Mouse (Mus musculus) cerebellum, adult 2 months (tissue): ENCODE results near the gene Zdhhc16. TPM values are rescaled to one million over a fixed set of nuclear protein-coding genes. Genes with fewer than 3 reads are reported as not detected.
A peak's percentile ranks its signal among the peaks of the same experiment; 100 is the strongest.

ENCODE experiments used
- DNase-seq, 2 experiments: peaks; one replicate each; pipeline ENCODE4 v3.0.0; 2021
- H3K27ac ChIP-seq: fragments of 200-500 bp; 2 replicates; pipeline ENCODE4 v1.5.1; 2012; ENCODE audit warnings: low read length, control low read depth, inconsistent platforms; ENCODE audit not compliant: insufficient read depth
- H3K27me3 ChIP-seq: fragments of 200-500 bp; 2 replicates; pipeline ENCODE4 v1.6.1; 2012; ENCODE audit warnings: inconsistent platforms, mild to moderate bottlenecking, low read length, moderate library complexity; ENCODE audit not compliant: control insufficient read depth, insufficient read depth
- H3K4me1 ChIP-seq: fragments of 200-500 bp; 2 replicates; pipeline ENCODE4 v1.6.1; 2011; ENCODE audit warnings: low read length; ENCODE audit not compliant: control insufficient read depth, insufficient read depth
- H3K4me3 ChIP-seq: fragments of 200-500 bp; replicated peaks from 2 replicates; pipeline ENCODE3; 2011; ENCODE audit warnings: mild to moderate bottlenecking, low read depth, low read length, control low read depth; ENCODE audit not compliant: insufficient read depth
- CTCF ChIP-seq: fragments of 200-500 bp; IDR thresholded peaks from 2 replicates; pipeline ENCODE4 v1.5.1; 2011; ENCODE audit warnings: low read depth, mild to moderate bottlenecking, control low read depth, low read length, moderate library complexity, borderline replicate concordance; ENCODE audit not compliant: insufficient read depth
- POLR2A ChIP-seq: fragments of 200-500 bp; IDR thresholded peaks from 2 replicates; pipeline ENCODE4 v1.6.1; 2011; ENCODE audit warnings: low read length, control low read depth, borderline replicate concordance; ENCODE audit not compliant: insufficient read depth
- WGBS: fragments of 180-500 bp; shearing (Covaris S2); methylation state at CpG from one replicate; pipeline ENCODE4 v1.1.7; 2018; 5-methylcytosine and 5-hydroxymethylcytosine counted together
- polyA plus RNA-seq: library from polyadenylated mRNA; depleted of rRNA; stranded (reverse); fragments of >200 nt; gene quantifications from 2 replicates; pipeline ENCODE4 v1.2.3, GENCODE M21; 2012

Zdhhc16 gene
- polyA plus RNA-seq, 1 experiment: 60.9 TPM

DNA sequence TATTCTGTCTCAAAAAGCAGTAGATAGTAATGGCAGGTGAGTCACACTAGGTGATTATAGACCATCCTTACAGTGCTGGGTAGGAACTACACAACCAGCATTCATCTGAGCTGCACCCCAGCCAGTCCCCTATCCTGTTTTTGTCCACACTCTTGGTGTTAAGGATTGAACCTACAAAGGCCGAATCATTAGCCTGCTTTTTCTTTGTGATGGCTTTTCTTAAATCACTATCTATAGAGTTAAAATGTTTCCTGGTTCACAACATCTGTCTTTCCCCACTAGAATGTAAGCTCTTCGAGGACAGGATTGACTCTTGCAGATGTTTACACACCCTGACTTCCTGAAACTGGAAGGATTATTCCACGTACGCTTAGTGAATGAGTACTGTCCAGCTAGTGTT, 13.8 kb upstream of the Zdhhc16 start:
- Histone ChIP-seq H3K27ac (no peak overlapping the region), H3K27me3 (no peaks in the 10 kb centered on the region)
- no peak for DNase-seq

DNA sequence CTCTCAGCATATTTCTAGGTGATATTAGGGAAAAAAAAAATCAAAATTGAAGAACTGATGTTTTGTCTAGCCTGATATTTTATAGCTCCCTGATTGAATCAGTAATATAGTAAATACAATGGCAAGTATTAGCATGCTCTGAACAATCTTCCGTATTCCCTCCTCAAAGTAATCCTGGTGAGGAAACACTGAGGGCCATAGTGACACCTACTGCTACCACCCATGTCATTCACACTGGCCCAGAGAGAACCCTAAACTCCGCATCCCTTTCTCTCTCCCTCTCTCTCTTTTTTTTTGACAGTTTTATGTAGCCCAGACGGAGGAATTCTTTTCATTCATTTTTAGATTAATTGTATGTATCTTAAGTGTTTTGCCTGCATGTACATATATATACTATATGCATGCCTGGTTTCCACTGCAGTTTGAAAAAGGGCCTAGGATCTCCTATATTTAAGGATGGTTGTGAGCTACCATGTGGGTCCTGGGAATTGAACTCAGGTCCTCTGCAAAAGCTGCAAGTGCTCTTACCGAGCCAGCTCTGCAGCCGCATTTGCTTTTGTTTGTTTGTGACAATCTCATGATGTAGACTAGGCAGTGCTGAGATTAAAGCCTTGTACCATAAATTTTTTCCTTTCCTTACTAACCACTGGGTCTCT, 12.7 kb upstream of the Zdhhc16 start:
- H3K4me3 ChIP-seq: no peak overlapping the region
- DNase-seq: no peak
- H3K27me3 ChIP-seq: no peaks in the 10 kb centered on the region
- no peak overlapping the region for H3K27ac ChIP-seq
- TF ChIP-seq POLR2A (no peak), CTCF (no peak)
- 79% methylated on average over 5 of the region's 5 CpGs for WGBS
- no peaks in the 10 kb centered on the region for H3K4me1 ChIP-seq

More for the DNA sequence above, 13.8 kb upstream of the Zdhhc16 start:
- TF ChIP-seq POLR2A (no peak), CTCF (no peak)
- no peaks in the 10 kb centered on the region for H3K4me1 ChIP-seq
- 80% methylated on average over 4 of the region's 4 CpGs for WGBS
- no peak overlapping the region for H3K4me3 ChIP-seq

DNA sequence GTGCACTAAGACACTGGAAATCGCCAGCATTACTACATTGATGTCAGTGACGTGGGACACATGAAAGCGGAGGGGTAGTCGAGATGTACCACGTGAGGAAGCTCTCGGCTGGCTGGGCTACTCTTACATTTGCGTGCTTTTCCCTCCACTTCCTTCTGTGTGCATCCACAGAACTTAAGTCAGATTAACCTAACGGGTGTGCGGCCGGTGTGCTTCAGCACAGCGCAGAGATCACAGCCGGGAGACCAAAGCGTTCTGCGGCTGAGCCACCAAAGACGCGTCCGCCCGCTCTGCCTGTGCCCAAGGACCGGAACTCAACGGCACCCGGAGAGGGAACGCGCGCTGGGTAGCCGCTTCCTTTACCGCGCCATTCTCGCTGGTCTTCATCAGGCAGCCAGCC, 594 bp upstream of the Zdhhc16 start:
- Histone ChIP-seq H3K4me1 (no peaks in the 10 kb centered on the region; the same call in 1 of the 2 replicates), H3K27me3 (no peaks in the 10 kb centered on the region), H3K27ac (0 out of 2 replicates have a peak overlapping the region, but pooled peaks have one; percentile 23), H3K4me3 (peak overlapping the region; percentile 78)
- no peak for DNase-seq
- under 1% methylated on average over 28 of the region's 28 CpGs for WGBS
- no peak for TF ChIP-seq CTCF
- TF ChIP-seq POLR2A: no peak

- Histone ChIP-seq H3K27ac (no peak overlapping the region), H3K27me3 (no peaks in the 10 kb centered on the region), H3K4me1 (no peaks in the 10 kb centered on the region; the same call in 1 of the 2 replicates), H3K4me3 (peak overlapping the region; percentile 91)
- DNase-seq: peak in 1 of 2 experiments; percentile 24
- WGBS: 5% methylated on average over 6 of the region's 6 CpGs
- TF ChIP-seq CTCF: no peak
These were observed 844 bp downstream of the Zdhhc16 start for GRCm38 (mm10) chr19:41934124-41934523.

DNA sequence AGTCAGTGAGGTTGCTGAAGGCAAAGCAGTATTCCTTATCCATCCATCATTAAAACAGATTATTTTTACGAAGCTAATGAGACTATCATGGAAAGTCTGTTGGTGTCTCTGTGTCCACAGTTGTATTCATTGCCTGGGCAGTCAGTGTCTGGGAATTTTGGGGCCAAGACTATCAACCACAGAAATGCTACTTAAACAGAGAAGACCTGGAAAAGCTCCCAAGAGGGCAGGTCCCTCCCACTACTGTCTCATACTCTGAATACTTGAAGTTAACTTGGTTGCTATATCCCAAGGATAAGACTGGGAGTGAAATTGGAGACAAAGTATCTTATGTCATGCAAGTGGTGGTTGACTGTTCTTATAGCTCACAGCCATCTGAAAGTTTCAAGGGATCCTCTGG, 2.6 kb downstream of the Zdhhc16 start:
- no peak for DNase-seq
- TF ChIP-seq CTCF (no peak), POLR2A (no peak)
- 94% methylated on average over 1 of the region's 1 CpGs for WGBS
- Histone ChIP-seq H3K27ac (no peak overlapping the region), H3K4me3 (no peak overlapping the region), H3K4me1 (no peaks in the 10 kb centered on the region; the same call in 1 of the 2 replicates), H3K27me3 (no peaks in the 10 kb centered on the region)

DNA sequence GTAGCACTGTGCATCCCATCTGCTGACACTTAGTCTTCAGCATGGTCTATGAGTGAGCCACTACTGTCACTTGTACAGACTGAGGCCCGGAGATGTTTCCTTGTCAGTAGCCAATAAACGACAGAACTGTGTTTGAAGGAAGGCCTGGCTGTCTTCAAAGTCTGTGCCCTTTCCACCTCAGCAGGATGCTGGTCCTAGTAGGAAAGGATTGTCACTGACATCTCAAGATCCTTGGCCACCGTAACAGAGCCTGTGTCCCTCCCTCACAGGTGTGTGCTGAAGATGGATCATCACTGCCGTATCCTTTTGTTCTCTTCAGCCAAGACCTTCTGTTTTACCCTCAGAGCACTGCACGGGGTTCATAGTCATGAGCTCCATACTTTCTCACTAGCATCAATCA, 5.3 kb downstream of the Zdhhc16 start:
- WGBS: 85% methylated on average over 5 of the region's 5 CpGs
- DNase-seq: no peak
- H3K4me1 ChIP-seq: no peaks in the 10 kb centered on the region; the same call in 1 of the 2 replicates
- no peak overlapping the region for H3K4me3 ChIP-seq
- no peaks in the 10 kb centered on the region for H3K27me3 ChIP-seq
- no peak overlapping the region for H3K27ac ChIP-seq
- TF ChIP-seq CTCF (no peak), POLR2A (no peak)

DNA sequence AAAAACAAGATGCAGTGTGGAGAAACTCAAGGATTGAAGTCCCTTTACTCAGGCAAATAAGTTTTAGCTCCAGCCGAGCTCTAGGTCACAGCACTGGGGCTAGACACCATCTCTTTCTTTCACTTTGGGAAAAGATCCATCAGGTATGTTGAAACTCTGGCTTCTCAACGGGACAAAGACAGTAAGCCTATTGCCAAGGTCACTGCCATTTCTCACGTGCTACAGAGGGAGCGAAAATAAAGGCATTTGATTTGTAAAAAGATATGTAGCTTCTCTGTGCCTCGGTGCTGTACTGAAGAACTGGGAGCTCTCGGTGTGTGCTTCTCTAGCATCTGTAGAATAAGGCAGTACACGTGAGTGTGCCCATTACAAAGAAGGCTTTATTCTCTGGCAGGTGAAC, 10.6 kb downstream of the Zdhhc16 start:
- no peak overlapping the region for H3K4me3 ChIP-seq
- H3K4me1 ChIP-seq: no peaks in the 10 kb centered on the region
- no peaks in the 10 kb centered on the region for H3K27me3 ChIP-seq
- no peak overlapping the region for H3K27ac ChIP-seq
- DNase-seq: no peak
- 87% methylated on average over 7 of the region's 7 CpGs for WGBS
- TF ChIP-seq CTCF (no peak), POLR2A (no peak)

- DNase-seq: no peak
- Histone ChIP-seq H3K4me1 (no peaks in the 10 kb centered on the region), H3K27me3 (no peaks in the 10 kb centered on the region), H3K4me3 (no peak overlapping the region), H3K27ac (no peak overlapping the region)
- TF ChIP-seq CTCF (no peak; the same call in 1 of the 2 replicates), POLR2A (no peak)
- 64% methylated on average over 4 of the region's 4 CpGs for WGBS
These were observed 19.0 kb downstream of the Zdhhc16 start for GRCm38 (mm10) chr19:41952287-41952686.

- H3K4me3 ChIP-seq: no peak overlapping the region
- H3K27me3 ChIP-seq: no peaks in the 10 kb centered on the region
- 80% methylated on average over 3 of the region's 3 CpGs for WGBS
- H3K4me1 ChIP-seq: no peaks in the 10 kb centered on the region
- H3K27ac ChIP-seq: no peak overlapping the region
- DNase-seq: no peak
- no peak for TF ChIP-seq CTCF
- TF ChIP-seq POLR2A: no peak
These were observed 20.3 kb downstream of the Zdhhc16 start for GRCm38 (mm10) chr19:41953574-41953973.
